Mouse (Mus musculus) spleen, postnatal 14 days (tissue): ENCODE measurements around the gene Hnrnpa0.
"Not testable (repeated sequence)": the region's sequence is repeated elsewhere in the genome, so short reads cannot be mapped to it uniquely, and the experiment has no call there.

ENCODE experiments used
- DNase-seq, 2 experiments: peaks; one replicate each; pipeline ENCODE4 v3.0.0; 2021 to 2022; ENCODE audit warnings: low spot score in 2 of 2

Gene Hnrnpa0

DNA sequence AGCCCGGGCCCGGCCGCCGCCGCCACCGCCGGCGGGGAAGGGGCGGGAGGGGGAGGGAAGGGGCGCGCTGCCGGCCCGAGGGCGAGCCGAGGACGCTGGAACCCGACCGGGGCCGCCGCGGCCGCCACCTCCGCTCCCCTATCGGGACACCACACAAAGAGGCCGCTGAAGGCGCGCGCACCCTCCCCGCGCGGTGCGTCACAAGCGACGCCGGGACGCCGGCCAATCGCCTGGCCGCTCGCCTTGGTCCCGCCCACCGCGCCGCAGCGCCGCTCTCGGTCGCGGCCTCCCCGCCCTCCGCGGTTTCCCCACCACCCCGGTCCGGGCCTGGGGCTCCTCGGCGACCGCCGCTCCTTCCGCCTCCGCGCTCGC is at the start of gene Hnrnpa0:
TSS of gene Hnrnpa0 (minus strand) at position 161 of the 372 bp plus-strand sequence.
- DNase-seq: peak; percentile 88 to 94

DNA sequence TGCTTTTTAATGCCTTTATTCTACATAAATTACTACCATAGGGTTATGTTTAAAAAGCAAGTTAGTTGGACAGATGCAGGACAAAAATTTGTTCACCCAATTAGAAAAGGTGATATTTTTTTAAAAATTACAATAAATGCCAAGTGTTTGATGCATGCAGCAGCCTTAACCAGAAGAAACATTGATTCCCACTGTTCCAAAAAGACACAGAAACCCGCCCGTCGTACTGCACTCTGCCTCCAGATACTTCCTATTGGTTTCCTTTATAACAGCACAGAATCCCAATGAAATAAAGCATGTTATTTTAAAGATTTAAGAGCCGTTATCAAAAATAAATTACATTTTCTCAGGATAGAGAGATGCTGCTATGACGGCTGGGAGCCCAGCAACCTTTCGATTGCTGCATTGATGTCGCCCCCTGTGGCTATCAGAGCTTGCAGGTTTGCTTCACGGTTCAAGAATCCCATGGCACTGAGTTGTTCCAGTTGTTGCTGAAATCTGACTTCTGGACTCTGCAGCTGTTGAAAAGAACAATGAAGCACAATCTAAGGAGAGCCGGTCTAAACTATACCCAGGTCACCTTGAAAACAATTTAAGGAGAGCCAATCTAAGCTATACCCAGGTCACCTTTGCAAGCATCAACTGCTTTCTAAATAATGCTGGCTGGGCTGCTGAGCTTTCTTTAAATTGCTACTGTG is 49.3 kb upstream of the Hnrnpa0 start:
- peak; percentile 100 for DNase-seq

- no peak for DNase-seq
Observed at GRCm38 (mm10) chr13:58176105-58176504, 47.7 kb upstream of the Hnrnpa0 start.

DNA sequence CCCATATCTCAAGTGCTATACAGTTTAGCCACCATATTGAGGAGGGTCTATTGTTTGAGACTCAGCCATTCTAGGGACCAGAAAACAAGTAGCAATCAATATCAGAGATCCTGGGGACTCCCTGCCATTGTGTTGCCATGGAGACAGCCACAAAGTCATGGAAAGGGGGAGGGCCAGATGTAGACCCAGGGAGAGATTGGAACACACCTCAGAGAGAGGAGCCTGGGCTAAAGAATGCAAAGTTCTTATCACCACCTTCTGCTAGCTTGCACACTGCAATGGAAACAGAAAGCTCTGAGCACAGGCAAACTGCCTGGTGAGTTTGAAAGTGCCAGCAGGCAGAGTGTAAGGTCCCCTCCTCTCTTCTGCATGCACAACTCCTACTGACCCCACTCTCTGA is 39.8 kb upstream of the Hnrnpa0 start:
- DNase-seq: no peak

GRCm38 (mm10) chr13:58163343-58163742 is 35.0 kb upstream of the Hnrnpa0 start:
- no peak for DNase-seq

GRCm38 (mm10) chr13:58160761-58161160 is 32.4 kb upstream of the Hnrnpa0 start:
- no peak for DNase-seq

GRCm38 (mm10) chr13:58158099-58158912 is 29.9 kb upstream of the Hnrnpa0 start:
- DNase-seq: peak; percentile 76 to 86

DNA sequence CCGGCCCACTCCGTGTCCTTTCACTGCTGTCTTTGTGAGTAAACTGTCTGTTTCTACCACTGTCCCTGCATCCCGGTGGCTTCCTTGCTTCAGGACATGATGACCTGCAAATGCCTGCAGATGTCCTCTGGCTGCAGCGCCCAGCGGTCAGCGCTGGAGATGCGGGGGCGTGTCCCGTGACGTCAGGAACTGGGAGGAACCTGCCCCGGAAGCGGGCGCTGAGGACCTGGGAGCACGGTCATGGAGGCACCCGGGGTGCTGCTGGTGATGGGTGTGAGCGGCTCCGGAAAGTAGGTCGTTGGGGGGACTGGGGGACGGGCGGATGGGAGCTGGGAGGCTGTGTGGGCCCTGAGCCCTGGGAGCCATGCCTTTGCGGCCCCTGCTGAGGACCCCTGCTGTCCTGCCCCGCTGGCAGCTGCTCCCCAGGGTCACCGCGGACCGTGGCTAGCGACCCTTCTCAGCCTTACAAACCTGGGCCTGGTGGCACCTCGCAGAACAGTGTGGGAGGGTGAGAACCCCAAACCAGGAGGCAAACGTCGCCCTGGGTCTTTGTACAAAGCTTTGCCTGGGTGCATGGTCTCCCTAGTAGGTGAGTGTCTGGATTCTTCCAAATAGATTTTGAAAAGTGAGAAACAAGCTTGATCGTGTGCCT is 29.2 kb upstream of the Hnrnpa0 start, which contains the start of gene Idnk:
TSS of gene Idnk (plus strand) at position 203 of the 652 bp plus-strand sequence.
- DNase-seq: peak; percentile 72 to 83

- no peak for DNase-seq
Observed at GRCm38 (mm10) chr13:58157036-58157435, 28.7 kb upstream of the Hnrnpa0 start.

DNA sequence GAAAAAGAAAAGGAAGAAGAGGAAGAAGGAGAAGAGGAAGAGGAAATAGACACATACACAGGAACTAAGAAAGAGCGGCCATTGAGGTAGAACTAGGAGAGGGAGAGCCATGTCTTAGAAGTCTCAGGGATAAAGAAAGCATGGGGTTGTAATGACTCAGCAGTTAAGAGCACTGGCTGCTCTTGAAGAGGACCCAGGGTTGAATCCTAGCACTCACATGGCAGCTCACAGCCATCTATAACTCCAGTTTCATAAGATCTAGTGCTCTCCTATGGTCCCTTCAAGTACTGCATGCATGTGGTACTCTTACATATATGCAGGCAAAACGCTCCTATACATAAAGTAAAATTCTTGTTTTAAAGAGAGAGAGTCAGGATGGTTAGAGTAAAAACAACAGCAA is 27.7 kb upstream of the Hnrnpa0 start:
- DNase-seq: no peak

- DNase-seq: no peak
Observed at GRCm38 (mm10) chr13:58150442-58150841, 22.1 kb upstream of the Hnrnpa0 start.

- DNase-seq: no peak
Observed at GRCm38 (mm10) chr13:58149629-58150028, 21.3 kb upstream of the Hnrnpa0 start.

GRCm38 (mm10) chr13:58149033-58149558 is 20.7 kb upstream of the Hnrnpa0 start:
- DNase-seq: no peak

- DNase-seq: no peak
Observed at GRCm38 (mm10) chr13:58148256-58148831, 20.0 kb upstream of the Hnrnpa0 start.

GRCm38 (mm10) chr13:58147760-58148159 is 19.4 kb upstream of the Hnrnpa0 start:
- no peak for DNase-seq

DNA sequence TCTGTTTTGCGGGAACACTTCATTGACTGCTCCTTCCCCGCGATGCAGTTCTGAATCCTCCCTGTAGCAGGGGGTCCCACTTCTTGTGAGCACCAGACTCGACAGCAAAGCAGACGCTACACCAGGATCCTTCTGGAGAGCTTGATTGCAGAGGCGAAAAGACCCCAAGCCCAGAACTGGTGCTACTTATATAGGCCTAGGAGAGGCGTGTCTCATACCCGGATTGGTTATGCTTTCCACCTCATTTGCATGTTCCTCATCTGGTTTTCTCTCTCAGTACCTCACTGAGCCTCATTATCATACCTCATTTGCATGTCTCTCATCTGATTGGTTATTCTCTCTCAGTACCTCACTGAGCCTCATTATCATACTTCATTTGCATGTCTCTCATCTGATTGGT is 18.2 kb upstream of the Hnrnpa0 start:
- DNase-seq: not testable (repeated sequence)

GRCm38 (mm10) chr13:58131692-58132091 is 3.3 kb upstream of the Hnrnpa0 start:
- no peak for DNase-seq

DNA sequence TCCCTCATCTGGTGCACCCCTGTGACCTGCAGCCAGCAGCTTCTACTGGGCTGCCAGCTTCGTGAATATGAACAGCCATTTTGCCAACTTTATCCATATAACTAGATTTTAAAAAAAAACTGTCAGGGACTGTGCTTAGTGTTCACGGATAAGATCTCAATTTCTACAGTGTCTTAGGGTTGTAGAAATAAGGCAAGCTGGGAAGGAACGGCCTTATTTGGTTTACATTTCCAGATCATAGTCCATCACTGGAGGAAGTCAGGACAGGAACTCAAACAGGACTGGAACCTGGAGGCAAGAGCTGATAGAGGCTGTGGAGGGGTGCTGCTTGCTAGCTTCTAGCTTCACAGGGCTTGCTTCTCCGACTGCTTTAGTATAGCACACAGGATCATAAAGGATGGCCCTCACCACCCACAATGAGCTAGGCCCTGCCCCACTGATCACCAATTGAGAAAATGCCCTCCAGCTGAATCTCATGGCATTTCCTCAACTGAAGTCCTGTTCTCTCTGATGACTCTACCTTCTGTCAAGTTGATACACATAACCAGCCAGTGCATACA is 1.4 kb upstream of the Hnrnpa0 start:
- no peak for DNase-seq

DNA sequence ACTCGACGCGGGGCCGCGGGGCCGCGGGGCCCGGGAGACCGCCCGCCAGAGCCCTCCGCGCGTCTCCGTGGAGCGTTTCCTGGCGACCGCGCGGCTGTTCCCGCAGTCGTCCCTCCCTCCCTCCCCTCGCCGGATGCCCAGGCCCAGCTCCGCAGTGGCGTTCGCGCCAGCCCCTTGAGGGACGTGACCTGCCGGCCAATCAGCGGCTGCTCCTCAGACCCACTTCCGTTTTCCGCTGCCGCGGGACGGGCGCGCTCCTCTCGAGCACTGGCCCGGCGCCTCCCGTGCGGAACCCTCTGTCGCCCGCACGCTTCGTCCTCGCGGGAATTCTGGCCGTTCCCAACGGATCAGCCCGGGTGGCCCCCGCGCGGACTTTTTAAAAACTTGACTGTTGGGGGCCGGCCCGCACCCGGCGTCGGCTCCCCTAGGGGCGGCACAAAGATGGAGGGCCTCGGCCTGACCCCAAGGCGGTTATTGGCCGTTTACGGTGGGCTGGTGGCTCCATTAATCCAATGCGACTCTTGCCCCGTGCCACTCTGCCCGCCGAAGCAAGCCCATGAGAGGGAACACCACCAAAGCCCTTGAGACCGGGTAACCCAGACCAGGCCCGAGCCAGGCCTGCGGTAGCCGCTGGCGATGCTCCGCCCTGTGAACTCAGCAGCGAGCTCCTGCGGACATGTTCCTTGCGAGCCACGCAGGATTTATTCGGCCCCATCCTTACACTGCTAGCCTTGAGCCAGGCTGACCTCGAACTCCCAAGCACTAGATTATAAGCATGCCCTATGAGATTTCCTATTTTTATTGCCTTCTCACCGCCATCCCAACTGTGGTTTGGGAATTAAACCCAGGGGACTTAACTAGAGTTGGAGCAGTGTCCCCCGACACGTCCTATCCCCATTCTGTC is 664 bp upstream of the Hnrnpa0 start:
- DNase-seq: peak; percentile 89 to 92

- peak; percentile 50 to 53 for DNase-seq
Observed at GRCm38 (mm10) chr13:58127766-58128361, 492 bp downstream of the Hnrnpa0 start.
